Mouse (Mus musculus): ENCODE measurements around the gene Hist1h3e. TPM values are rescaled to one million over a fixed set of nuclear protein-coding genes. Genes with fewer than 3 reads are reported as not detected.
A peak's percentile ranks its signal among the peaks of the same experiment; 100 is the strongest.
"Not testable (repeated sequence)": the region's sequence is repeated elsewhere in the genome, so short reads cannot be mapped to it uniquely, and the experiment has no call there.

Gene Hist1h3e
- polyA plus RNA-seq, 1 experiment from 2014 or later: 1.9 TPM

GRCm38 (mm10) chr13:23546694-23547093 lies 15.5 kb downstream of the Hist1h3e start:
- no peaks in the 10 kb centered on the region for H3K4me1 ChIP-seq (ENCODE audit: control insufficient read depth, insufficient read depth, low read length)
- H3K4me2 ChIP-seq (ENCODE audit: low read depth, low read length): no peak overlapping the region
- no peak overlapping the region for H3K4me3 ChIP-seq (ENCODE audit: low read depth, low read length)
- ATAC-seq (ENCODE audit: low read depth): no peak
- no peaks in the 10 kb centered on the region for H3K9me3 ChIP-seq (ENCODE audit: control insufficient read depth, low read length)
- no peaks in the 10 kb centered on the region for H3K27me3 ChIP-seq (ENCODE audit: control insufficient read depth, insufficient read depth, low read length)
- H3K27ac ChIP-seq (ENCODE audit: low read depth, low read length): no peak overlapping the region
- no peak overlapping the region for H3K9ac ChIP-seq (replicated peaks; ENCODE audit: low read depth, low read length)
- no peaks in the 10 kb centered on the region for H3K36me3 ChIP-seq (ENCODE audit: control insufficient read depth, insufficient read depth, low read length)
- 86% methylated on average over 5 of the region's 5 CpGs for WGBS

GRCm38 (mm10) chr13:23544787-23545120 lies 17.4 kb downstream of the Hist1h3e start:
- 0% methylated on average over 10 of the region's 14 CpGs for WGBS
- H3K27me3 ChIP-seq (ENCODE audit: control insufficient read depth, insufficient read depth, low read length); H3K36me3 ChIP-seq (ENCODE audit: control insufficient read depth, insufficient read depth, low read length); ATAC-seq (ENCODE audit: low read depth); H3K9ac ChIP-seq (replicated peaks; ENCODE audit: low read depth, low read length); H3K9me3 ChIP-seq (ENCODE audit: control insufficient read depth, low read length); H3K4me1 ChIP-seq (ENCODE audit: control insufficient read depth, insufficient read depth, low read length): not testable (repeated sequence)
- H3K27ac ChIP-seq (ENCODE audit: low read depth, low read length): peak overlapping the region; percentile 87; the same call in 1 of the 2 replicates
- peak overlapping the region; percentile 45 for H3K4me3 ChIP-seq (ENCODE audit: low read depth, low read length)
- H3K4me2 ChIP-seq (ENCODE audit: low read depth, low read length): 0 out of 2 replicates have a peak overlapping the region, but pooled peaks have one; percentile 18

- Histone ChIP-seq H3K4me3 (ENCODE audit: low read depth, low read length) (peak within 1 kb of the TSS; percentile 45), H3K27me3 (ENCODE audit: control insufficient read depth, insufficient read depth, low read length) (no peaks in the 10 kb centered on the region), H3K27ac (ENCODE audit: low read depth, low read length) (peak within 1 kb of the TSS; percentile 87), H3K9ac (replicated peaks; ENCODE audit: low read depth, low read length) (peak within 1 kb of the TSS; percentile 52), H3K4me2 (ENCODE audit: low read depth, low read length) (peak within 1 kb of the TSS; percentile 68), H3K4me1 (ENCODE audit: control insufficient read depth, insufficient read depth, low read length) (no peaks in the 10 kb centered on the region), H3K36me3 (ENCODE audit: control insufficient read depth, insufficient read depth, low read length) (no peaks in the 10 kb centered on the region), H3K9me3 (ENCODE audit: control insufficient read depth, low read length) (no peaks in the 10 kb centered on the region)
- under 1% methylated on average over 25 of the region's 45 CpGs for WGBS
- peak; percentile 96 for ATAC-seq (ENCODE audit: low read depth)
Observed at GRCm38 (mm10) chr13:23543965-23544786, 18.0 kb downstream of the Hist1h3e start, which contains the start of gene Hist1h3f. TSS of gene Hist1h3f (plus strand) at chr13:23544052.

DNA sequence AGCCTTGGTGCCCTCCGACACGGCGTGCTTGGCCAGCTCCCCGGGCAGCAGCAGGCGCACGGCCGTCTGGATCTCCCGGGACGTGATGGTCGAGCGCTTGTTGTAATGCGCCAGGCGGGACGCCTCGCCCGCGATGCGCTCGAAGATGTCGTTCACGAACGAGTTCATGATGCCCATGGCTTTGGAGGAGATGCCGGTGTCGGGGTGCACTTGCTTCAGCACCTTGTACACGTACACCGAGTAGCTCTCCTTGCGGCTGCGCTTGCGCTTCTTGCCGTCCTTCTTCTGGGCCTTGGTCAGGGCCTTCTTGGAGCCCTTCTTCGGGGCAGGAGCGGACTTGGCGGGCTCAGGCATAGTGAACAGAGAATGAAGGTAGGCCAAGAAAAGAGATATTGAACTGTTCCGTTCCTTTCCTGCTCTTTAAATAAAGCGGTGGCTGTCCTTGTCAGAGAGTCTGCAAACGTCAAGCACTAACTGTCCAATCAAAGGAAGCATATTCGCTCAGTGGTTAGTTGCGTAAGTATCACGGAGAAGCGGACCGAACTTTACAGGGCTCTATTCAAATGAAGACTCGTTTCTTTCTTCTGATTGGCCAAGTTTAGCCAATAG lies 19.1 kb downstream of the Hist1h3e start, which contains the start of gene Hist1h2bh:
TSS of gene Hist1h2bh (minus strand) at position 394 of the 609 bp plus-strand sequence.
- Histone ChIP-seq H3K4me3 (ENCODE audit: low read depth, low read length) (peak within 1 kb of the TSS; percentile 45), H3K27ac (ENCODE audit: low read depth, low read length) (peak within 1 kb of the TSS; percentile 66), H3K9ac (replicated peaks; ENCODE audit: low read depth, low read length) (peak within 1 kb of the TSS; percentile 32; the same call in 1 of the 2 replicates), H3K4me2 (ENCODE audit: low read depth, low read length) (peak within 1 kb of the TSS; percentile 68)
- under 1% methylated on average over 32 of the region's 42 CpGs for WGBS
- not testable (repeated sequence) for H3K4me1 ChIP-seq (ENCODE audit: control insufficient read depth, insufficient read depth, low read length); H3K9me3 ChIP-seq (ENCODE audit: control insufficient read depth, low read length); H3K36me3 ChIP-seq (ENCODE audit: control insufficient read depth, insufficient read depth, low read length); H3K27me3 ChIP-seq (ENCODE audit: control insufficient read depth, insufficient read depth, low read length)
- peak; percentile 91 for ATAC-seq (ENCODE audit: low read depth)

- H3K27me3 ChIP-seq (ENCODE audit: control insufficient read depth, insufficient read depth, low read length); H3K27ac ChIP-seq (ENCODE audit: low read depth, low read length); H3K9me3 ChIP-seq (ENCODE audit: control insufficient read depth, low read length); H3K4me1 ChIP-seq (ENCODE audit: control insufficient read depth, insufficient read depth, low read length); ATAC-seq (ENCODE audit: low read depth); H3K9ac ChIP-seq (replicated peaks; ENCODE audit: low read depth, low read length); H3K36me3 ChIP-seq (ENCODE audit: control insufficient read depth, insufficient read depth, low read length): not testable (repeated sequence)
- Histone ChIP-seq H3K4me2 (ENCODE audit: low read depth, low read length) (peak overlapping the region; percentile 68), H3K4me3 (ENCODE audit: low read depth, low read length) (peak overlapping the region; percentile 36)
- WGBS: 7% methylated on average over 3 of the region's 3 CpGs
Observed at GRCm38 (mm10) chr13:23542225-23542980, 19.8 kb downstream of the Hist1h3e start.

DNA sequence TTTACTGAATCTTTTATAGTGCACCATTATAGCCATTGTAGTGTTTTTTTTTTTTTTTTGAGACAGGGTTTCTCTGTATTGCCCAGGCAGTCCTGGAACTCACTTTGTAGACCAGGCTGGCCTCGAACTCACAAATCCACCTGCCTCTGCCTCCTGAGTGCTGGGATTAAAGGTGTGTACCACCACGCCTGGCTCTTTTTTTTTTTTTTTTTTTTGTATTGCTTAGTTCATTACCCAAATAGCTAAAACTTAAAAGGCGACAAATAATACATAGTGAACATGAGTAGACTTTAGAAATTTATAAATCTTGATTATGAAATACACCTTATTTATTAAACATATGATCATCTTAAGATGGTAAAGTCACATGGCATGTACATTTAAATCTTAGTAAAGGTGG lies 20.7 kb downstream of the Hist1h3e start:
- H3K36me3 ChIP-seq (ENCODE audit: control insufficient read depth, insufficient read depth, low read length): no peaks in the 10 kb centered on the region
- no peak for ATAC-seq (ENCODE audit: low read depth)
- 92% methylated on average over 3 of the region's 3 CpGs for WGBS

GRCm38 (mm10) chr13:23539821-23540220 lies 22.3 kb downstream of the Hist1h3e start:
- H3K27me3 ChIP-seq (ENCODE audit: control insufficient read depth, insufficient read depth, low read length); ATAC-seq (ENCODE audit: low read depth); H3K27ac ChIP-seq (ENCODE audit: low read depth, low read length); H3K9ac ChIP-seq (replicated peaks; ENCODE audit: low read depth, low read length); H3K4me1 ChIP-seq (ENCODE audit: control insufficient read depth, insufficient read depth, low read length); H3K9me3 ChIP-seq (ENCODE audit: control insufficient read depth, low read length); H3K4me3 ChIP-seq (ENCODE audit: low read depth, low read length); H3K36me3 ChIP-seq (ENCODE audit: control insufficient read depth, insufficient read depth, low read length); H3K4me2 ChIP-seq (ENCODE audit: low read depth, low read length): not testable (repeated sequence)
- 76% methylated on average over 1 of the region's 1 CpGs for WGBS

More for the DNA sequence above, 20.7 kb downstream of the Hist1h3e start:
- H3K27ac ChIP-seq (ENCODE audit: low read depth, low read length): no peak overlapping the region
- H3K9ac ChIP-seq (replicated peaks; ENCODE audit: low read depth, low read length): no peak overlapping the region
- no peaks in the 10 kb centered on the region for H3K9me3 ChIP-seq (ENCODE audit: control insufficient read depth, low read length)
- no peak overlapping the region for H3K4me3 ChIP-seq (ENCODE audit: low read depth, low read length)
- no peak overlapping the region for H3K4me2 ChIP-seq (ENCODE audit: low read depth, low read length)
- no peaks in the 10 kb centered on the region for H3K4me1 ChIP-seq (ENCODE audit: control insufficient read depth, insufficient read depth, low read length)
- H3K27me3 ChIP-seq (ENCODE audit: control insufficient read depth, insufficient read depth, low read length): no peaks in the 10 kb centered on the region

DNA sequence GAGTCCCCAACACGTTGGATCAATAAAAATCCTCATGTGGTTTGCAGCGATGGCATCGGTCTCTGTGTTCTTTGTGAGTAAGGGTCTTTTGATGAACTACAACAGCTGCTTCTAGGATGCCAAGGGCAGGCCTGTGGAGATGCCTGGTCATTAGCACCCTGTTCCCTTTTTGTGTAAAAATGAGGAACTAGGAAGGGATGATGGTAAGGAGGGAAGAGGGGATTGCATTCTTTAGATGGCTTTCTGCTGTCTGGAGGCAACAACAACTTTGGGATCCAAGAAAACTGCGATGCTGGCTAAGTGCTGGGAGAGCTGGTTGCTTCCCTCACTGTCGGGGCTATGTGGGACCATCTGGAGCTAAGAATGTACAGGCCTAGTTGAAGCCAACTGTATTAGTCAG lies 23.9 kb downstream of the Hist1h3e start:
- no peak overlapping the region for H3K4me2 ChIP-seq (ENCODE audit: low read depth, low read length)
- no peak for ATAC-seq (ENCODE audit: low read depth)
- H3K27me3 ChIP-seq (ENCODE audit: control insufficient read depth, insufficient read depth, low read length): no peaks in the 10 kb centered on the region
- H3K9me3 ChIP-seq (ENCODE audit: control insufficient read depth, low read length): no peaks in the 10 kb centered on the region
- H3K4me1 ChIP-seq (ENCODE audit: control insufficient read depth, insufficient read depth, low read length): peaks cover 12% of the 10 kb centered on the region
- H3K36me3 ChIP-seq (ENCODE audit: control insufficient read depth, insufficient read depth, low read length): no peaks in the 10 kb centered on the region
- no peak overlapping the region for H3K9ac ChIP-seq (replicated peaks; ENCODE audit: low read depth, low read length)
- no peak overlapping the region for H3K27ac ChIP-seq (ENCODE audit: low read depth, low read length)
- no peak overlapping the region for H3K4me3 ChIP-seq (ENCODE audit: low read depth, low read length)
- 72% methylated on average over 5 of the region's 5 CpGs for WGBS
